Mouse (Mus musculus) MEL (cell line): ENCODE data around the gene Spint2. TPM values are rescaled to one million over a fixed set of nuclear protein-coding genes. Genes with fewer than 3 reads are reported as not detected.

ENCODE experiments used
- DNase-seq: peaks from one replicate; pipeline ENCODE4 v3.0.0; 2011; ENCODE audit warnings: low read depth, low spot score
- H3K27ac ChIP-seq: 2 replicates; pipeline ENCODE4 v1.5.1; 2012; ENCODE audit warnings: low read depth, mild to moderate bottlenecking, control low read depth, low read length, moderate library complexity; ENCODE audit not compliant: control insufficient read depth
- H3K27me3 ChIP-seq, 2 experiments: fragments of 150-350 bp in 1 of 2; sonication (generic) in 1 of 2; 2 replicates each; pipeline ENCODE4 v1.6.1; 2012; ENCODE audit warnings: low read length in 2 of 2, mild to moderate bottlenecking in 2 of 2, improper control_type of control experiment in 1 of 2, moderate library complexity in 1 of 2; ENCODE audit not compliant: insufficient read depth in 2 of 2, control insufficient read depth in 1 of 2
- H3K36me3 ChIP-seq, 2 experiments: 2 replicates each; pipeline ENCODE4 v1.6.1; 2012 to 2014; ENCODE audit warnings: low read length in 2 of 2, improper control_type of control experiment in 1 of 2, inconsistent platforms in 1 of 2, mild to moderate bottlenecking in 1 of 2; ENCODE audit not compliant: insufficient read depth in 2 of 2, control insufficient read depth in 1 of 2
- H3K4me1 ChIP-seq, 2 experiments: fragments of 150-350 bp in 1 of 2; sonication (generic) in 1 of 2; 2 replicates each; pipeline ENCODE4 v1.6.1; 2012; ENCODE audit warnings: low read length in 2 of 2, improper control_type of control experiment in 1 of 2, mild to moderate bottlenecking in 1 of 2; ENCODE audit not compliant: insufficient read depth in 2 of 2, control insufficient read depth in 1 of 2
- H3K4me3 ChIP-seq, 2 experiments: fragments of 150-350 bp in 1 of 2; sonication (generic) in 1 of 2; 2 replicates each; pipeline ENCODE4 v1.5.1; 2012; ENCODE audit warnings: low read depth in 2 of 2, low read length in 2 of 2, mild to moderate bottlenecking in 2 of 2, moderate library complexity in 2 of 2, control low read depth in 1 of 2, improper control_type of control experiment in 1 of 2; ENCODE audit not compliant: control insufficient read depth in 1 of 2, insufficient read depth in 1 of 2
- H3K79me2 ChIP-seq: 2 replicates; pipeline ENCODE4 v1.6.1; 2012; ENCODE audit warnings: mild to moderate bottlenecking, low read length, moderate library complexity; ENCODE audit not compliant: control insufficient read depth, poor library complexity, insufficient read depth
- H3K9ac ChIP-seq: 2 replicates; pipeline ENCODE4 v1.6.1; 2012; ENCODE audit warnings: low read depth, mild to moderate bottlenecking, control low read depth, low read length, moderate library complexity; ENCODE audit not compliant: control insufficient read depth, poor library complexity, severe bottlenecking
- H3K9me3 ChIP-seq: fragments of 150-350 bp; sonication (generic); replicated peaks from 2 replicates; pipeline ENCODE4 v1.6.1; 2012; ENCODE audit warnings: mild to moderate bottlenecking, low read length, improper control_type of control experiment, moderate library complexity; ENCODE audit not compliant: insufficient read depth
- BHLHE40 ChIP-seq: IDR thresholded peaks from 2 replicates; pipeline ENCODE4 v1.6.1; 2012; ENCODE audit warnings: low read depth, mild to moderate bottlenecking, inconsistent platforms, low read length, improper control_type of control experiment, borderline replicate concordance
- CHD1 ChIP-seq: IDR thresholded peaks from 2 replicates; pipeline ENCODE4 v1.6.1; 2012; ENCODE audit warnings: low read depth, mild to moderate bottlenecking, inconsistent platforms, low read length, improper control_type of control experiment
- CHD2 ChIP-seq: IDR thresholded peaks from 2 replicates; pipeline ENCODE4 v1.6.1; 2011; ENCODE audit warnings: low read length, improper control_type of control experiment
- CTCF ChIP-seq, 3 experiments: IDR thresholded peaks in 2 of 3; conservative IDR thresholded peaks in 1 of 3; 2 replicates each; pipeline ENCODE4 v1.5.1; 2011 to 2012; ENCODE audit warnings: low read length in 3 of 3, low read depth in 2 of 3, mild to moderate bottlenecking in 2 of 3, improper control_type of control experiment in 1 of 3, inconsistent platforms in 1 of 3, mixed read lengths in 1 of 3, moderate library complexity in 1 of 3; ENCODE audit not compliant: control insufficient read depth in 1 of 3, insufficient read depth in 1 of 3, poor library complexity in 1 of 3, severe bottlenecking in 1 of 3
- E2F4 ChIP-seq: IDR thresholded peaks from 2 replicates; pipeline ENCODE4 v1.6.1; 2011; ENCODE audit warnings: low read depth, low read length, improper control_type of control experiment, borderline replicate concordance
- ELF1 ChIP-seq: IDR thresholded peaks from 2 replicates; pipeline ENCODE4 v1.6.1; 2014; ENCODE audit warnings: low read depth, mild to moderate bottlenecking, inconsistent platforms, low read length, improper control_type of control experiment, moderate library complexity
- MAX ChIP-seq: IDR thresholded peaks from 2 replicates; pipeline ENCODE4 v1.6.1; 2011; ENCODE audit warnings: low read length, improper control_type of control experiment
- NELFE ChIP-seq: IDR thresholded peaks from 2 replicates; pipeline ENCODE4 v1.6.1; 2011; ENCODE audit warnings: low read depth, low read length, improper control_type of control experiment
- POLR2AphosphoS2 ChIP-seq: IDR thresholded peaks from 2 replicates; pipeline ENCODE4 v1.6.1; 2011; ENCODE audit warnings: low read length, improper control_type of control experiment
- TCF12 ChIP-seq: IDR thresholded peaks from 2 replicates; pipeline ENCODE4 v1.6.1; 2014; ENCODE audit warnings: low read depth, mild to moderate bottlenecking, inconsistent platforms, low read length, improper control_type of control experiment, moderate library complexity
- ZMIZ1 ChIP-seq: IDR thresholded peaks from 2 replicates; pipeline ENCODE4 v1.6.1; 2012; ENCODE audit warnings: low read depth, mild to moderate bottlenecking, inconsistent platforms, low read length, improper control_type of control experiment, moderate library complexity
- ZNF384 ChIP-seq: IDR thresholded peaks from 2 replicates; pipeline ENCODE4 v1.6.1; 2012; ENCODE audit warnings: low read depth, mild to moderate bottlenecking, inconsistent platforms, low read length, improper control_type of control experiment
- polyA plus RNA-seq, 2 experiments: library from polyadenylated mRNA; stranded (reverse) in 1 of 2; unstranded in 1 of 2; fragments of >175 nt in 1 of 2; fragments of >200 nt in 1 of 2; gene quantifications; 2 replicates each; pipeline versions ENCODE4 v1.2.1 to v1.2.4; 2012; ENCODE audit warnings: low replicate concordance in 2 of 2, low read depth in 1 of 2; ENCODE audit not compliant: insufficient read length in 2 of 2, insufficient read depth in 1 of 2, missing spikeins in 1 of 2
- total RNA-seq: library from RNA; depleted of rRNA; stranded (reverse); fragments of 300-350 nt; gene quantifications from 2 replicates; pipeline ENCODE4 v1.2.3, GENCODE M21; 2012

The Spint2 gene
- total and polyA plus RNA-seq, 3 experiments, result 78.1 to 131 TPM; not detected in 1

- TF ChIP-seq BHLHE40 (peak; percentile 5; the same call in 1 of the 2 replicates), ZNF384 (peak; percentile 86), CHD2 (peak; percentile 43; the same call in 1 of the 2 replicates)
These were observed 36.6 kb upstream of the Spint2 start (continued) for GRCm38 (mm10) chr7:29318115-29318911.

GRCm38 (mm10) chr7:29317558-29317957, 35.8 kb upstream of the Spint2 start:
- peak overlapping the region; percentile 11; the same call in 1 of the 2 replicates for H3K9ac ChIP-seq
- no peaks in the 10 kb centered on the region for H3K27me3 ChIP-seq
- no peaks in the 10 kb centered on the region for H3K79me2 ChIP-seq
- TF ChIP-seq E2F4, result no peak
- no peak for TF ChIP-seq ELF1
- TF ChIP-seq ZMIZ1, result no peak
- TF ChIP-seq NELFE, result no peak
- no peak for TF ChIP-seq CHD1
- TF ChIP-seq MAX, result no peak
- no peak for TF ChIP-seq CTCF (IDR thresholded peaks at IDR 0.05 in 2 of 3, conservative IDR thresholded peaks at IDR 0.05 in 1 of 3; ENCODE audit: control insufficient read depth in 1 of 3, insufficient read depth in 1 of 3, low read depth in 2 of 3, low read length in 3 of 3, poor library complexity in 1 of 3, severe bottlenecking in 1 of 3)
- no peak for TF ChIP-seq POLR2AphosphoS2
- TF ChIP-seq, all 39 proteins: peak for 0
- peaks cover 24 to 38% of the 10 kb centered on the region in 2 experiments for H3K4me1 ChIP-seq
- no peak overlapping the region for H3K4me3 ChIP-seq
- peaks cover 0 to 31% of the 10 kb centered on the region in 2 experiments; a peak in 2 of 4 replicates for H3K36me3 ChIP-seq
- no peaks in the 10 kb centered on the region for H3K9me3 ChIP-seq
- peak; percentile 30 for DNase-seq
- no peak overlapping the region for H3K27ac ChIP-seq

GRCm38 (mm10) chr7:29316976-29317375, 35.3 kb upstream of the Spint2 start:
- no peak overlapping the region for H3K4me3 ChIP-seq
- no peak overlapping the region for H3K9ac ChIP-seq
- no peaks in the 10 kb centered on the region for H3K27me3 ChIP-seq
- no peaks in the 10 kb centered on the region for H3K79me2 ChIP-seq
- no peak overlapping the region for H3K27ac ChIP-seq
- H3K9me3 ChIP-seq, result no peaks in the 10 kb centered on the region
- TF ChIP-seq TCF12, result no peak
- peak; percentile 74 for TF ChIP-seq ZNF384
- DNase-seq, result no peak
- peaks cover 28 to 42% of the 10 kb centered on the region in 2 experiments for H3K4me1 ChIP-seq
- H3K36me3 ChIP-seq, result peaks cover 0 to 34% of the 10 kb centered on the region in 2 experiments; a peak in 2 of 4 replicates
